Mouse (Mus musculus) heart, postnatal 36 days (tissue): ENCODE measurements around the gene Kif12. TPM values are rescaled to one million over a fixed set of nuclear protein-coding genes. Genes with fewer than 3 reads are reported as not detected.

Experiments used
- DNase-seq, 2 experiments: peaks; one replicate each; pipeline ENCODE4 v3.0.0; 2021 to 2022
- intact Hi-C: fragments of 180-260 bp; cut with DNase I; formaldehyde crosslinking; loops from one replicate; pipeline ENCODE4 v1.15.1; 2025
- total RNA-seq, 2 experiments: library from RNA; stranded (reverse); gene quantifications; 2 replicates each; pipeline ENCODE4 v1.2.3; 2021

Kif12 gene
- total RNA-seq, 2 experiments from 2014 or later = not detected

- no peak for DNase-seq
- intact Hi-C loops = no loop called here
Observed at GRCm38 (mm10) chr4:63165636-63166035, 6.3 kb downstream of the Kif12 start.

- DNase-seq = peak; percentile 79 to 81
- intact Hi-C loops = loop anchor here (2.0 kb wide), 1 partner anchor 160 kb away; no protein-coding TSS in a partner anchor
Observed at GRCm38 (mm10) chr4:63158961-63159592, 12.9 kb downstream of the Kif12 start.

GRCm38 (mm10) chr4:63158192-63158591, 13.7 kb downstream of the Kif12 start:
- no peak for DNase-seq
- intact Hi-C loops = loop anchor here (2.0 kb wide), 1 partner anchor 161 kb away; no protein-coding TSS in a partner anchor

- intact Hi-C loops = no loop called here
Observed at GRCm38 (mm10) chr4:63156726-63157634, 15.0 kb downstream of the Kif12 start.

GRCm38 (mm10) chr4:63155596-63155995, 16.3 kb downstream of the Kif12 start:
- intact Hi-C loops = no loop called here
- DNase-seq = no peak

More at GRCm38 (mm10) chr4:63156726-63157634, 15.0 kb downstream of the Kif12 start:
- no peak for DNase-seq

- DNase-seq = no peak
- intact Hi-C loops = no loop called here
Observed at GRCm38 (mm10) chr4:63154699-63155098, 17.2 kb downstream of the Kif12 start, which contains the start of gene Ambp. Gene Ambp (minus strand): TSS chr4:63154799.

GRCm38 (mm10) chr4:63154028-63154427, 17.9 kb downstream of the Kif12 start:
- no peak for DNase-seq
- intact Hi-C loops = no loop called here

GRCm38 (mm10) chr4:63151127-63151526, 20.8 kb downstream of the Kif12 start:
- DNase-seq = no peak
- intact Hi-C loops = no loop called here

- intact Hi-C loops = no loop called here
- no peak for DNase-seq
Observed at GRCm38 (mm10) chr4:63147268-63147667, 24.7 kb downstream of the Kif12 start.

- peak; percentile 32 to 44 for DNase-seq
- intact Hi-C loops = no loop called here
Observed at GRCm38 (mm10) chr4:63129891-63130624, 41.9 kb downstream of the Kif12 start.

- DNase-seq = no peak
- intact Hi-C loops = loop anchor here (5.0 kb wide), 1 partner anchor 118 kb away; no protein-coding TSS in a partner anchor
Observed at GRCm38 (mm10) chr4:63124861-63125466, 47.0 kb downstream of the Kif12 start.

- intact Hi-C loops = loop anchor here (1.0 to 10.0 kb wide), 5 partner anchors 176 to 564 kb away; partner anchors contain the start of gene Rgs3
- peak; percentile 83 to 86 for DNase-seq
Observed at GRCm38 (mm10) chr4:63118639-63119437, 53.1 kb downstream of the Kif12 start.

Other genes starting within 250 kb of the Kif12 start
- gene Zfp618, start 206.6 kb downstream of the Kif12 start, total RNA-seq = under 1 TPM; 0.33 to 0.56 TPM
- not detected for gene Ambp, start 17.3 kb downstream of the Kif12 start, total RNA-seq
- gene Col27a1, start 41.9 kb upstream of the Kif12 start, total RNA-seq = 1 to 10 TPM; 1.1 to 1.4 TPM
- 1 to 10 TPM in 1 of 2 experiments, not detected in 1; 1.5 TPM for gene Orm1, start 172.4 kb upstream of the Kif12 start, total RNA-seq
- 1 to 10 TPM; 2.0 to 2.1 TPM for gene Orm3, start 184.0 kb upstream of the Kif12 start, total RNA-seq
- not detected for gene Orm2, start 190.3 kb upstream of the Kif12 start, total RNA-seq
- gene Akna, start 231.2 kb upstream of the Kif12 start, total RNA-seq = 1 to 10 TPM; 3.6 to 4.0 TPM